Mouse (Mus musculus) frontal cortex, postnatal 10 days (tissue): ENCODE measurements at regions not wholly inside any gene's neighbourhood (a gene's known extent, or its start where the extent isn't known, plus 50 kb on each side); places are given as distances from the start of the nearest gene placed in this dataset.

ENCODE experiments used
- DNase-seq, 2 experiments: peaks; one replicate each; pipeline ENCODE4 v3.0.0; 2022; ENCODE audit warnings: low spot score in 2 of 2, mixed read lengths in 1 of 2

DNA sequence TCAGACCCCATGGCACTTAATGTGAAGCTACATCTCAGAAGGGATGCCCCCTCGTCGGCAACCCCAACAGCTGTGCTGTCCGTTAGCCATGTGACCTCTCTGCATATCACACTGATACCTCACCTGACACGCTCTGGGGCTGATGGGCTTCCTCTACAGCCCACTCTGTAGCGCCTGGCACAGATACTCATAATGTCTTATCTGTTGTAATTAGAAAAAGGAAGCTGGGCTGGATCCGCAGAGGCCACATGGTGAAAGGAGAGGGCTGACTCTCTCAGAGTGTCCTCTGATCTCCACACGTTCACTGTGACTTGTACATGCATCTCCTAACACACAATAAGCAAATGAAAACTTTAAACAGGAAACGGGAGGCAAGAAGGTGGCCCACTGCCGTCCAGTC is 126.5 kb upstream of the Meis1 start:
- no peak for DNase-seq

GRCm38 (mm10) chr11:19145991-19146390 is 127.2 kb upstream of the Meis1 start:
- no peak for DNase-seq

DNA sequence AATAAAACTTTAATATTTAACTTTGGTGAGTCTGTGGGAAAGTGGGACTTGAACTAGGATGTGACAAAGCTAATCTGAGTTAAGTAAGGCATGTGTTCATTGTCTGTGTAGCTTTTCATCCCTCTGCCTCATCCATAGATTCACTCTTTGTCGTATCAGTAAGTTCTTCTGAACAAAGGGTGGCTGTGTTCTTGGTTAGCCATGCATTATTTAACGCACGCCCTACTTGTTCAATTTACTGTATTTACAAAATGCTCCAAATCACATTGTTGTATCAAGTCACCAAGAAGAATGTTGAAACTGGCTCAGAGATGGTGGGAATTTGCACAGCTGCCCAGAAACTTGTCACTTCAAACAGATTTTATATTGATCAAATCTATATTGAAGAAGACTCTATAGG is 132.2 kb upstream of the Meis1 start:
- no peak for DNase-seq

GRCm38 (mm10) chr11:19153714-19154113 is 134.9 kb upstream of the Meis1 start:
- no peak for DNase-seq

DNA sequence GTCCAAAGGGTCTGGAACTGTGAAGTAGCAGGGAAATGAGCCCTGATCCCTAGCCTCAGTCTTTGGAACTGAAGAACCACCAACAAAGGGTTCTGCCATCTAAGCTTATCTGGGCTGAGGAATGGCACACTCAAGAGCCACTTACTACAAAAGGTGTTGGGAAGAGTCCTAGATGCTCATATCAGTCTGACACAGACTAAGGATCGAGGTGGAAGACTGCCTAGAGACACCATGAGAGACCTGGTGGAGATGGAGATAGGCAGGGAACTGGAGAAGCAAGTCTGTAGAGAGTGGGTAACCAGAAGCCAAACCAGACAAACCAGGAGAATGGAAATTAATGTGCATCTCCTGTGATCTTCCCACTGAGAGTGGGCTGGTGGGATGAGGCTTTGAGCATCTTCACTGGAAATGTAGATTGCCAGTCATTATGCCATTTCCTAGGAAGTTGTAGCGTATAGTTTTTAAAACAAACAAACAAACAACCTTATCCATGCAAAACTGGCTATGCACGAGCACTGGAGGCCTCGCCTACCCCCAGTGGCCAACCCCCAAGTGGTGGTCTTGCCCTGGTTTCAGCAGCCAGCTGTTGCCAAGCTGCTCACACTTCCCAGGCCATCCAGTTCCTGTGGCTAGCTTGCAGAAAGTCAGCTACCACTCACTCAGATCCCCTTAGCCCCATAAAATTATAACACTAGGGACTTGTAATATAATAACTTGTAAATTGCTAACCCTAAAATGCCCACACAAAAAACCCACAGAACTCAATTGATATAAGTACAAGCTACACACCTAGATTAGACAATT is 136.2 kb upstream of the Meis1 start:
- no peak for DNase-seq

- DNase-seq: no peak
Measured at GRCm38 (mm10) chr11:19155617-19155983, 136.8 kb upstream of the Meis1 start.

DNA sequence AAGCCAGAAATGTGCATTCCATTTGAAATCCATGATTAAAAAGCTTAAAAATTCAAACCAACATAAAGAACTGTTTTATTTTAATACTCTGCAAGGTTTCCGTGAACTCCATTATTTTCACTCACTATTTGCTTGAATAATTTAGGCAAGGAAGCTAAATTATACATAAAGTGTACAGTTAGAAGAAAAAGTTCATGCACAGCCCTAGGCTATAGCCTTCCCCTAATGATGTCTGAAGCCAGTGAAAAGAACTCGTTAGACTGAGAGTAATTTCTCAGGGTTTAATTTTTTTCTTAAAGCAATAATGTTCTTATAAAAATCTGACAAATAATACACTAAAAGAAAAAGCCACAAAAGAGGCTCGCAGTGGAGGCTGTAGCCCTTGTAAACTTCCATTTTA is 141.4 kb upstream of the Meis1 start:
- DNase-seq: no peak

DNA sequence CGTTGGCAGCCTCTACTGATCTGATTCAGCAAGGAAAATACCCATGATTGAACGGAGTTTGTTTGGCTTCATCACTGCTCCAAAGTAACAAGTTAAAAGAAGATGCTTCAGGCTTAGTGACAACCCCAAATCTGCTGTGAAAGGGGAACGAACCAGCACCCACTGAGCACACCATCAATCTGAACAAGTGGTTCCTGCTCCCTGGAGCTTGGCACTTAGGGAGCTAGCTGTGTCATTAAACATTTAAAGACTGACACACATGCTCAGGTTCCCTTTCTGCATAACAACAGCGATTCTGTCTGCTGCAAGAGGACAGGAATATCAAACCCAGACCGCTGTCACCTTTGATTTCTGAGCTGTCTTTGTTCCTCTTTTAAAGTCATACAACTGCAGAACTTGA is 141.9 kb upstream of the Meis1 start:
- no peak for DNase-seq

DNA sequence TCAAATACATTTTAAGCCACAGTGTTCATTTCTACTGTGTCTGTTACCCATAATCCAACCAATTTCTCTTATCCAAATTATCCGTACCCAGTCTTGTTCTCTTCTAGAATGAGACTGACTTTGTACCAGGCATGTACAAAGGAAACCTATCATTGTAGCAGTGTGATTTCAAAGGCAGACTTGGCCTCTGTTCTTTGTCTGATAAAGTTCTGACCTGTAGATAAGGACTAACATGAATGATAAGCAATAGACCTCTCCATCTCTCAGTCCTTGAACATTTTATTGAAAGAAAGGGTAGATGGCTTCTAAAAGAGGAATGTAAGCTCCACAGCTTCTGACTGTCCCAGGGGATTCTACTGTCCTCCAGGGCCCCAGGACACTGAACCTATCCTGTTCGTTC is 152.2 kb upstream of the Meis1 start:
- no peak for DNase-seq

DNA sequence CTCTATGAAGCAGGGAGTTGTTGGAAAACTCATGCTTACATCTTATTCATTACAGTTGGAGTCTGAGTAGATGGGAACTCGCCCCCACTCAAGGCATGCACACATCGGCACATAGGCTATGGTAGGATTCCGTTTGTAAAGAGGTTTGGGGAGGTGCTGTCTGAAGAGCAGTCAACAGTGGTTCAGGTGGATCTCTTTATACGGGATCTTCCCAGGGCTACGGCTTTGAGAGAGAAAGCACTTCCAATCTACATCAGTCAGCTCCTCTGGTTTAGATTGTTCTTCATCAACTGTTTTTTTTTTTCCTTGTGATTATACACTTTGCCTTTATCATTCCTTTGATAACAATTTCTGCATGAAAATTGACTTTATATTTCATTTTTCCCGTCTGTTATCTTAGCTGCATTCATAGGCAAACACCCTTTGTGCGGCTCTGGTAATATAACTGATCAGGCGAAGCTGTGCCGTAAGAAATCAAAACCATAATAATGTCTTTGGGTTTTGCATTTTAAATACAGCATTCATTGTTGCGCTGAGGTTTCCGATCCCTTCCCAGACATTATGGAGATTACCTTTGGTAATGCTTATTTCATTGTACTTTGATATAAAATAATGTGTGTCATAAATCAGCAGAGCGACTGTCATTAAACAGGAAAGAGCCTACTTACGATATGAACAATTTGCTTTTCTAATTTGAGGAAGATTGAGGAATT is 155.7 kb upstream of the Meis1 start:
- no peak for DNase-seq

GRCm38 (mm10) chr11:19179290-19179689 is 160.5 kb upstream of the Meis1 start:
- no peak for DNase-seq

DNA sequence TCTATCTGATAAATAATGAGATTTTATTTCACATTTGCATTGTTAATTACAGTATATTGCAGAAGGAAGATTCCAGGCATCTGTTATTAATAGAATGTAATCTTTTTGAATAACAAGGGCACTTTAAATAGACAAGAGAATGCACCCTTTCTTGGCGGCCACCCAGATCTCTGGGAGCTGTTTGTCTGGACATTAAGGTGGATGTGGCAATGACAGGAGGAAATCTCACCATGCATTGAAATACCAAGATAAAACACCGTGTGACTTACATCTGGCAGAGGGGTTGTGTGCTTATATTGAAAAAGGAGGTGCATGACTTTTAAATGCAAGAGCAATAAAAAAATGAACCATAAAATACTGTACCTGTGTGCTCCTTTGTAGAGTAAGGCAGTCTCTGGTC is 171.0 kb upstream of the Meis1 start:
- DNase-seq: no peak

DNA sequence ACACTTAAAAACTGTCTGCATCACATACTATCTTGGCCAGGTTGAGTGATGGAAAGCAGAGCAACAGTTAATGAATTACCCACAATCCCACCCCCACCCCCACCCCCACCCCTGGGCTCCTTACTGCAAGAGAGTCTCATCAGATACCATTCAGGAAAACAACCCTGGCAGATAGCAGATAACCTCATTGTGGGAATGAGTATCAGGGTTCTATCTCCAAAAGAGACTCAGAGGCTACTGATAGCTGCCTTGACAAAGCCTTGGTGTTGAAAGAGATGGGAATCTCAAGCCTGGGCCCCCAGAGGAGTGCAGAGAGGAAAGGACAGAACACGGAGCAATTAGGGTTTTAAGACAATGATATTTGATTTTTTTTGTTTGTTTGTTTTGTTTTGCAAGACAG is 175.7 kb upstream of the Meis1 start:
- DNase-seq: no peak

DNA sequence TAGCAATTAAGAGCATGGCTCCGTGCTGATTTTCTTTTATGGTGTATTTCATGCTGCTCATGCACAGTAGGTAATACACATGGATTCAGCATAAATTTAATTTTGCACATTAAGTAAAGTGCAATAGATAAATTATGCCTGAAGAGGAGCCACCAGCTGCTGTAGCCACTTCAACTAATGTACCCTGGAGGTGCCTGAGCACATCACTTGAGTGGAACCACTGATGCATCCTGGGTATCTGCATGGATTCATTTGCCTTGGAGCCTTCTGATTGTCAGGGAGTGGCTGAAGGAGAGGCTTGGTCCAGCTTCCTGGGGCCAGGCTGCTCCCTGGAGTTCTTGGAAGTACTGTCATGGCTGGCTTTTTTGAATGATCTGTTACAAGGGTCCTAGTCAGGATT is 179.0 kb upstream of the Meis1 start:
- no peak for DNase-seq

GRCm38 (mm10) chr11:19202602-19203517 is 184.1 kb upstream of the Meis1 start:
- no peak for DNase-seq

DNA sequence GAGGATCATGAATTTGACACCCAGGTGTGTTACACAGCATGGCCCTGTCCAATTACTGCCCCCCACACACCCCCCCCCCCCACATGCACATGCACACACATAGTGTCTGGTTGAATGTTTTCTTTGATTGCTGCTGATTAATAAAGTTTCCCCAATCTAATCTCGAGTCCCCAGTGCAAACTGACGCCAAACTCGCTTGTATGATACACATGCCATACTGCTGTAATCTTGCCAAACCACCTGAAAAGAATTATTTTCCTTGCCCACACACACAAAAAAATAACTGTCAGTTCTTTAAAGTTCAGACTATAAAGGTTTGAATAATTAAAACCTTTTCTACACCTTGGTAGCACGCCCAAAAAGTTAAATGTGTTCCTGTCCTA is 184.7 kb upstream of the Meis1 start:
- DNase-seq: no peak

DNA sequence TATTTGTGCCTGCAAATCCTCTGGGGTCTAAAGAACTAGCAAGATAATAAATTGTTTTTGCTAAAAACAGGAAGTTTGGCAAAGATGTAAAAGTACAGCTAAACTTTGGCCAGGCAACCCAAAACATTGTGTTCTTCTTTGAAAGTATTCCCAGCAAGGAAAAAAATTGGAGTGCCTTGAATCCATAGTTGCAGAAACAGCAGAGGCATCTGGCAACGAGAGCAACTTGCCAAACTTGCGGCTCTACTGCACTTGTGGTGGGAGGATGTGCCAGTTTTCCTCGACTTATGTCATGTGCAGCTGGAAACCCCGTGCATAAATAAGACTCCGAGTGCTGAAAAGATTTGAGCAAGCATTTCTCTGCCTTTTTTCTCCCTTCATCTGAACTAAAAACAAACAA is 185.2 kb upstream of the Meis1 start:
- DNase-seq: peak; percentile 24 to 57

DNA sequence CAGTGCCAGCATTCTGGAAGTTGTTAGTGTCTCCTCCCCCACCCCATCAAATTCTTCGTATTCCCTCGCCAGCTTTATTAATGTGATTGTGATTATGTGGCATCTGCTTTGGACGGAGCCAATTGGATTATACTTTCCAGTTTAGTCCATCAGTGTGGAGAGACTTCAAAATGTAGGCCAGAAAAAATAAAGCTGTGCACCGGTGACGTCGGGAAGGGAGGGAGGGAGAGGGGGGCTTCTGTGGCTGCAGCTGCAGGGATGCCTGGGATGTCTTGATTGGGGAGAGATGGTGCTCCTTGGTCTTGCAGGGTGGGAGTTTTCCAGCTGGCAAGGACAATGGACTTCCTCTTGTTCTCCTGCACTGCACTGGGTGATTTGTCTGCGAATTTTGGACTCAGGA is 185.7 kb upstream of the Meis1 start:
- DNase-seq: no peak

DNA sequence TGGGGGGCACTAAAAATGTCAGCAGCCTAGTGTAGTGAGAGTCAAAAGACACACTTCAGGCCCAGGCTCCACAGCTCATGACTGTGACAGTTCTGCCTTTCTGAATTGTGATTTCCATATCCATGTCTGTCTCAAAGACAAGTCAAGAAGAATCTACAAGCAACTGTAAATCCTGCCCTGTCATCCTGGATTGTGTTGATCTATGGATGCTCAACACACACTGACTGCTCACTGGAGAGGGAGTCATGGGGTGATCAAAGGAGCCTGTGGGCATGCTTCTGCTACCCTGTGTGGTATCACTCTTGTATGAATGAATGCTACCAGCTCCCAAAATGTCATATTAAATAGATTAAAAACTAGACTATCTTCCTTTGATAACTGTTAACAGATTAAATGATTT is 186.4 kb upstream of the Meis1 start:
- no peak for DNase-seq

- no peak for DNase-seq
Measured at GRCm38 (mm10) chr11:19219476-19219875, 200.7 kb upstream of the Meis1 start.

DNA sequence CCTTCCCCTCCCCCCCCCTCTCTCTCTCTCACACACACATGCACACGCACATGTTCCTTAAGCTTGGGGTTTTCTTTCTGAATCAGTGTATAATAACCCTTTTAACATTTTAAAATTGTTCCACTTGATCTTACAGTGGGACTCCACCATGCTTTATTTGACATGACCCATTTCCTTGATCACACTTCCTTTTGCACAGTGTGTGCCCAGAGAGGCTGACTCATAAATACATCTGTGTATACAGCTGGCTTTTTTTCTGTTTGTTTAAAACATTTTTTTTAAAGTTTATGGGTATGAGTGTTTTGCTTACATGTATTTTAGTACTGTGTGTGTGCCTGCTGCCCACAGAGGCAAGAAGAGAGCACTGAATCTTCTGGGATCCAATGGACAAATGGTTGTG is 202.7 kb upstream of the Meis1 start:
- no peak for DNase-seq

GRCm38 (mm10) chr11:19226756-19227155 is 208.0 kb upstream of the Meis1 start:
- DNase-seq: no peak

DNA sequence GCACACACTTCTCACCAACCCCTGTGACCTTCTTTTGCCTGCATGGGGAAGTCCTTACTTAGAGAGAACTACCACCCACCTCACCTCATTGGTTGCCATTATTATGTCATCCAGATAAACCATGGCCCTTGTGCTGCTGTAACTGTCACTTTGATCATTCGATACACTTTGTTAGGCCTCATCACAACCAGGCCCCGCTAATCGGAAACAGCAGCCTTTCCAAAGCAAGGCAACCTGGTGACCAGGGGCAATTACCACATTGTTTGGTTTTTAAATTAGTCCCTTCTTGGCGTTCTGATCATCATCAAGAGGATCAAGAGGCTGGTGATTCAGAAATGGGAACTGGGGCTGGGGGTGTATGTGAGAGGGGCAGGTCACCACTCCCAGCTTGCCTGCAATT is 208.9 kb upstream of the Meis1 start:
- no peak for DNase-seq
